Mouse (Mus musculus) kidney, adult 2 months (tissue): ENCODE results near the gene Vill. TPM values are rescaled to one million over a fixed set of nuclear protein-coding genes. Genes with fewer than 3 reads are reported as not detected.

Experiments
- DNase-seq: peaks from one replicate; pipeline ENCODE4 v3.0.0; 2021
- H3K27ac ChIP-seq: fragments of 200-500 bp; 2 replicates; pipeline ENCODE4 v1.5.1; 2012; ENCODE audit warnings: low read depth, low read length, control low read depth, inconsistent platforms; ENCODE audit not compliant: insufficient read depth
- H3K27me3 ChIP-seq: fragments of 200-500 bp; replicated peaks from 2 replicates; pipeline ENCODE4 v1.6.1; 2012; ENCODE audit warnings: mild to moderate bottlenecking, moderate library complexity, low read length, inconsistent platforms; ENCODE audit not compliant: control insufficient read depth, insufficient read depth
- H3K36me3 ChIP-seq: fragments of 200-500 bp; 2 replicates; pipeline ENCODE4 v1.6.1; 2012; ENCODE audit warnings: mild to moderate bottlenecking, moderate library complexity, low read length, inconsistent platforms; ENCODE audit not compliant: control insufficient read depth, insufficient read depth
- H3K4me1 ChIP-seq: fragments of 200-500 bp; 2 replicates; pipeline ENCODE4 v1.6.1; 2011; ENCODE audit warnings: low read length; ENCODE audit not compliant: control insufficient read depth, insufficient read depth
- H3K4me3 ChIP-seq: fragments of 200-500 bp; 2 replicates; pipeline ENCODE4 v1.5.1; 2011; ENCODE audit warnings: mild to moderate bottlenecking, low read depth, low read length, control low read depth; ENCODE audit not compliant: insufficient read depth
- CTCF ChIP-seq: fragments of 200-500 bp; conservative IDR thresholded peaks from 2 replicates; pipeline ENCODE4 v1.5.1; 2011; ENCODE audit warnings: low read depth, mild to moderate bottlenecking, control low read depth, low read length, moderate library complexity, mixed read lengths; ENCODE audit not compliant: insufficient read depth, insufficient read length
- POLR2A ChIP-seq: fragments of 200-500 bp; IDR thresholded peaks from one replicate; pipeline ENCODE4 v1.6.1; 2011; ENCODE audit warnings: low read depth, low read length, control low read depth
- WGBS: fragments of 180-500 bp; shearing (Covaris S2); methylation state at CpG from one replicate; pipeline ENCODE4 v1.1.7; 2018; 5-methylcytosine and 5-hydroxymethylcytosine counted together
- polyA plus RNA-seq: library from polyadenylated mRNA; depleted of rRNA; stranded (reverse); fragments of >200 nt; gene quantifications from 2 replicates; pipeline ENCODE4 v1.2.3, GENCODE M21; 2012

Gene Vill
- polyA plus RNA-seq, 1 experiment: 48.5 TPM

DNA sequence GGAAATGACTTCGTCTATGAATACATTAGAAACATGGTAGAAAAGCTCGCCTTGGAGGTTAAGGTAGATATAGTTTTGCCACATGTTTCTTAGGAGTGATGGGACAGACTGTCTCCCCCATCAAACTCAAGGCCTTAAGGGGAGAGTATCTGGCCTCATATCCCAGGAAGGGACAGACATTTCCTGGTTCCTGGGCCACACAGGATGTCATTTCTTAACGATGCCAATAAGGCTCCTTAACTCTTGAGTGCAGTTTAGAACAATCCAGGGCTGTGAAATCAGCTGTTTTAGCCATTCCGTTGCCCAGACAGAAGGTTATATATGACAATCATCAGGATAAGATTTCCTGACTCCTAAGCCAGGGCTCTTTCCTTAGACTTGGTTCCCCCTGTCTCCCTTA lies 21.5 kb upstream of the Vill start:
- no peak for DNase-seq
- 79% methylated on average over 4 of the region's 4 CpGs for WGBS
- H3K27me3 ChIP-seq: no peaks in the 10 kb centered on the region
- no peaks in the 10 kb centered on the region for H3K36me3 ChIP-seq
- H3K4me1 ChIP-seq: peaks cover 8% of the 10 kb centered on the region; the same call in 1 of the 2 replicates
- peak overlapping the region; percentile 54 for H3K27ac ChIP-seq
- no peak overlapping the region for H3K4me3 ChIP-seq
- no peak for TF ChIP-seq CTCF
- no peak for TF ChIP-seq POLR2A

DNA sequence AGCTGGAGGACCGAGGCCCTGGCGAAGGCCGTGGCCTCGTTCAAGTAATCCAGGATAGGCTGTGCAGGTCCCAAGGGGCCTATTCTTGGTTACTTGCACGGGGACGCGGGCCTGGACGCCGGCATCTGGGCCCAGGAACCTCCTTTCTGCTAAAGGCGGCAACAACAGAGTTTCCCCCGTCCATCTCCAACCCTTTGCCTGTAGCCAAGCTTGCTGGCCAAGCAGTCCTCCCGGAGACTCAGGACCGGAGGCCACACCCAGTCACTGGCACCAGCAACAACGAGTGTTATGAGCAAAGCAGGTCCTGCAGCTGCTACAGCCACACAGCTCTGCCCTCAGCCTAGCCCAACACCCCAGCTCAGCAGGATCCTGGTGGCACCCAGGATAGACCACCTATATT lies 20.8 kb upstream of the Vill start:
- H3K36me3 ChIP-seq: no peaks in the 10 kb centered on the region
- H3K27me3 ChIP-seq: no peaks in the 10 kb centered on the region
- H3K4me1 ChIP-seq: peaks cover 9% of the 10 kb centered on the region; the same call in 1 of the 2 replicates
- peak overlapping the region; percentile 54 for H3K27ac ChIP-seq
- no peak overlapping the region for H3K4me3 ChIP-seq
- 66% methylated on average over 14 of the region's 14 CpGs for WGBS
- DNase-seq: peak; percentile 73
- no peak for TF ChIP-seq POLR2A
- TF ChIP-seq CTCF: no peak

DNA sequence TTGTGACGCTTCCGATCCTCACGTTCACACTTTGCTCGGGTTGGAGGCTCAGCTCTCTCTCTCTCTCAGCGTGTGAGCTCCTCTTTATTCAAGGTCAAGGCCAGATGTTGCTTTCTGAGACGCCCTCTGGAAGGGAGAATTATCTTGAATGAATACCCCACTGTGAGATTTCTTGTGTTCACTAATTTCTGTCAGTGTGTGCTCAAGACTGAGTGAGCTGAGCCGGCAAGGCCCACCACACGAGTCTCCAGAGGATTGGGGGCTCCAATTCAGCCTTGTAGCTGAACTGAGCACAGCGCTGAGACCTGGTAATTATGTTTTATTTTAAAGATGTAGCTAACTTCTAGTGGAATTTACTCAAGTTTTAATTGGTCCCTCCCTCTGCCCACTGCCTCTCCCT lies 20.0 kb upstream of the Vill start:
- Histone ChIP-seq H3K4me1 (peaks cover 10% of the 10 kb centered on the region; the same call in 1 of the 2 replicates), H3K4me3 (no peak overlapping the region), H3K27ac (no peak overlapping the region), H3K36me3 (no peaks in the 10 kb centered on the region), H3K27me3 (no peaks in the 10 kb centered on the region)
- 71% methylated on average over 9 of the region's 9 CpGs for WGBS
- no peak for DNase-seq
- TF ChIP-seq POLR2A: no peak
- no peak for TF ChIP-seq CTCF

DNA sequence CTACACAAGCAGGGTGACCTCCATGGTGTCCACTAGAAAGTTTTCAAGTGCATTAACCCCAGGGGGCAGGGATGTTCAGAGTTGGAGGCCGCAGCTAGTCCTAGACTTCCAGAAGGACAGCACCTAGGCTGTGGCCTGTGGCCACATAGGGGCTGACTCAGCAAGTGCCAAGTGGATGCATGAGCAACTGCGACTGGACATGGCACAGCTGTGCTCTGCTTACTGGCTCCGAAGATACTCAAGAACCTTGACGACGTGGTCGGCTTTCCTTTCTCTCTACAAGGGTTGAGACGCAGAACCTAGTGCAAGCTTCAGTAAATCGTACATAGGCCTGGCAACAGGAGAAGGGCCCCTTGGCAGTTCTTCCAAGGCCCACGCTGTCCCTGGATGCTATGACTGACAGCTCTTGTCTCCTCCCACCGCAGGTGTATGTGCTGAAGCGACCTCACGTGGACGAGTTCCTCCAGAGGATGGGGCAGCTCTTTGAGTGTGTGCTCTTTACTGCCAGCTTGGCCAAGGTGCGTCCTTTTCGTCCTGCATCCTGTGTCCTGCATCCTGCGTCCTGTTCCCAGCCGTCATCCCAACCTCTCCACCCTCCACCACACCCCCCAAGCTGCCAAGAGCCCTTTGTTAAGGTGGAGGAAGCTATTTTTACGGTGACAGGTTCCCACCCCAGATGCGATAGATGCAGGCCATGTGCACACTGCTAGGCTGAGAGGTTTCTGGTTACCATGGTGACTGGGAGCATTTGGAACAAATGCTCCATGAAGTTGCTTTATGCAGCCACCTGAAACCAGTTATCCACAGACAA lies 19.3 kb upstream of the Vill start:
- no peak for TF ChIP-seq POLR2A
- no peak for TF ChIP-seq CTCF
- no peak overlapping the region for H3K27ac ChIP-seq
- no peak overlapping the region for H3K4me3 ChIP-seq
- H3K27me3 ChIP-seq: no peaks in the 10 kb centered on the region
- no peak for DNase-seq
- peaks cover 10% of the 10 kb centered on the region; the same call in 1 of the 2 replicates for H3K4me1 ChIP-seq
- 78% methylated on average over 19 of the region's 19 CpGs for WGBS
- no peaks in the 10 kb centered on the region for H3K36me3 ChIP-seq

DNA sequence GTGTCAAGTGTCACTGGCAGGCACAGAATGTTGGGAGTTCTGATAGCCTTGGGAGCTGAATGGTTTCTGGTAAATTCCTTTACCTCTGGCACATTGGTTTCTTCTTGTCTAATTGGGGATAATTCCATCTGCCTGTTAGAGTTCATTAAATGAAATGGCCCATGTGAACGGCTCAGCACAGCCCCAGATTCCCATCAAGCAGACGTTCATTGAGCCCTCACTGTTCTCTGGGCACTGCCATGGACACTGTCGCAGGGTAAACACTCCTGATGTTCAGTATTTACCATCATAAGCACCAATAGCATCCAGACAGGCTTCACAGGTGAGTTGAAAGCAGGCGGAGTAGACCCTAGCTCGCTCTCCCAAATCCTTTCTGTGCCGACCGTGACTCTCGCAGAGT lies 18.5 kb upstream of the Vill start:
- H3K4me3 ChIP-seq: no peak overlapping the region
- no peak overlapping the region for H3K27ac ChIP-seq
- no peak for TF ChIP-seq POLR2A
- TF ChIP-seq CTCF: no peak
- peaks cover 8% of the 10 kb centered on the region; the same call in 1 of the 2 replicates for H3K4me1 ChIP-seq
- DNase-seq: no peak
- H3K36me3 ChIP-seq: no peaks in the 10 kb centered on the region
- no peaks in the 10 kb centered on the region for H3K27me3 ChIP-seq
- 88% methylated on average over 8 of the region's 8 CpGs for WGBS

DNA sequence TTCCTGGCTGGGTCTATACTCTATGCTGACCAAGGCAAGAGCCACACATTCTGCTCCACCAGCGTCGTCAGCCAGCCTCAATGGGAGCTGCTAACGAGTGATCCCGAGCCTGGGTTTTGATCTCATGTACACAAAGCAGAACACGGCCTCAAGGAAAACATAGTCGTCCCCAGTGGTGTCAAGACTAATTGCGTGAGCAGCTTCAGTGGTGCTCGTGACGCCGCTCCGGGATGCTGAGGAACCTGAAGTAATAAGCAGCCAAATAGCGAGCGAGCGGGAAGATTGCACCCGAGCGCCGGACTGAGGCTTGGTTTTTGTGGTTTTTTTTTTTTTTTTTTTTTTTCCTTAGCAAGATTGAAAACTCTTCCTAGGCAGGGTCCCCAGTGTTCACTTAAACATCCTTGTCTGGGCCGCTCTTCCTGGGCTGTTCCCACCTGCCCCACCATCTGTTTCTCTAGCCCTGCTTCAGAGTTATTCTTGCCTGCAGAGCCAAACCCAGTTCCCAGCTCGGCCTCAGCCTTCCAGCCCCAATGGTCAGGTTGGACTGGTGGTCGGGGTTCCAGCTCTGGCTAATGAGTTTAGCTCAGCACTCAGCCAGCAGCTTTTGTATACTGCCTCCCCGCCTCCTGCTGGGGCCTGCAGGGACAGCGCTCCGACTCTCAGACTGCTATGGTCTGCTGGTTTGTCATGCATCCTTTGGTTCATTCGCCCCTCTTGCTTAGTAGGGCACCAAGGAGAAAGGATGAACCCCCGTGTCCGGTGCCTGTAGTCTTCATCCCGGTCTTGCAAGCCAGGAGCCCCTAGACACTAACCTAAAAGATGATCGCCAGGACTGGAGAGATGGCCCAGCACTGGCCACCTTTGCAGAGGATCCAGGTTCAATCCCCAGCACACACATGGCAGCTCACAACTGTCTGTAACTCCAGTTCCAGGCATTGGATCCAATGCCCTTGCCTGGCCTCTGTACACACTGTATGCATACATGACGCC lies 17.6 kb upstream of the Vill start:
- TF ChIP-seq POLR2A (no peak), CTCF (no peak)
- no peak for DNase-seq
- no peak overlapping the region for H3K27ac ChIP-seq
- WGBS: 86% methylated on average over 29 of the region's 29 CpGs
- H3K4me3 ChIP-seq: no peak overlapping the region
- 0 out of 2 replicates have a peak, but pooled peaks cover 2% of the 10 kb centered on the region for H3K4me1 ChIP-seq
- no peaks in the 10 kb centered on the region for H3K36me3 ChIP-seq
- H3K27me3 ChIP-seq: no peaks in the 10 kb centered on the region
